Mouse (Mus musculus): ENCODE measurements at regions not wholly inside any gene's neighbourhood (a gene's known extent, or its start where the extent isn't known, plus 50 kb on each side); places are given as distances from the start of the nearest gene placed in this dataset.

- Histone ChIP-seq H3K4me1 (ENCODE audit: control insufficient read depth, insufficient read depth, low read length) (no peaks in the 10 kb centered on the region), H3K4me3 (ENCODE audit: insufficient read depth, low read length) (no peak overlapping the region), H3K27ac (ENCODE audit: insufficient read depth, low read length) (no peak overlapping the region)
- TF ChIP-seq POLR2A (IDR thresholded peaks at IDR 0.05; ENCODE audit: low read depth, low read length) (no peak), CTCF (IDR thresholded peaks at IDR 0.05; ENCODE audit: borderline replicate concordance, insufficient read depth, low read length) (no peak)
These were observed 58.6 kb upstream of the Mbip start for GRCm38 (mm10) chr12:56404262-56404661.

DNA sequence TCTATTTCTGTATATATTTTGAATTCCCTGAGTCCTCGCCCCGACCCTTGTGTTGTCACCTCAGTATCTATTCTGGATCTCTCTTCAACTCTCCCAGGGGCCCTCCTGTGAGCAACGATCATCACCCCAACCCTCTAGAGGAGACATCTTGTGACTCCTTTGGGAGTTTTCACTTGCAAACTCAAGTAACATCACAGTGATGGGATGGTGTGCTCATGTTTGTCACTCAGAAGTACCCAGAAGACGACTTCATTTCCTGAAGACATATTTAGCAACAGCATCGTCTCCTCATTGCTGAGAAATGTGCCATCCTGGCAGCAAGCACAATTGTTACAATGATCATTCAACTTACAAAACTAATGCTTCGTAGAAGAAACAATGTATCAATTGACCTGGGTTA is 57.9 kb upstream of the Mbip start:
- H3K4me1 ChIP-seq (ENCODE audit: control insufficient read depth, insufficient read depth, low read length): no peaks in the 10 kb centered on the region
- no peak for TF ChIP-seq CTCF (IDR thresholded peaks at IDR 0.05; ENCODE audit: borderline replicate concordance, insufficient read depth, low read length)
- no peak for TF ChIP-seq POLR2A (IDR thresholded peaks at IDR 0.05; ENCODE audit: low read depth, low read length)

GRCm38 (mm10) chr12:56402844-56403243 is 57.1 kb upstream of the Mbip start:
- Histone ChIP-seq H3K4me1 (ENCODE audit: control insufficient read depth, insufficient read depth, low read length) (no peaks in the 10 kb centered on the region), H3K27ac (ENCODE audit: insufficient read depth, low read length) (no peak overlapping the region), H3K4me3 (ENCODE audit: insufficient read depth, low read length) (no peak overlapping the region)
- TF ChIP-seq CTCF (IDR thresholded peaks at IDR 0.05; ENCODE audit: borderline replicate concordance, insufficient read depth, low read length): no peak
- no peak for TF ChIP-seq POLR2A (IDR thresholded peaks at IDR 0.05; ENCODE audit: low read depth, low read length)

More for the DNA sequence above, 57.9 kb upstream of the Mbip start:
- Histone ChIP-seq H3K27ac (ENCODE audit: insufficient read depth, low read length) (no peak overlapping the region), H3K4me3 (ENCODE audit: insufficient read depth, low read length) (no peak overlapping the region)

- Histone ChIP-seq H3K27ac (ENCODE audit: insufficient read depth, low read length) (no peak overlapping the region), H3K4me1 (ENCODE audit: control insufficient read depth, insufficient read depth, low read length) (no peaks in the 10 kb centered on the region), H3K4me3 (ENCODE audit: insufficient read depth, low read length) (no peak overlapping the region)
- TF ChIP-seq POLR2A (IDR thresholded peaks at IDR 0.05; ENCODE audit: low read depth, low read length): no peak
- TF ChIP-seq CTCF (IDR thresholded peaks at IDR 0.05; ENCODE audit: borderline replicate concordance, insufficient read depth, low read length): no peak
These were observed 56.4 kb upstream of the Mbip start for GRCm38 (mm10) chr12:56402137-56402536.
